Mouse (Mus musculus): ENCODE data around the gene Paqr6. TPM values are rescaled to one million over a fixed set of nuclear protein-coding genes. Genes with fewer than 3 reads are reported as not detected.

The Paqr6 gene
- polyA plus RNA-seq, 2 experiments: 4.1 to 8.7 TPM

- peaks cover 19 to 33% of the 10 kb centered on the region in 2 experiments for H3K4me1 ChIP-seq (replicated peaks; ENCODE audit: control insufficient read depth in 2 of 2, insufficient read depth in 2 of 2, low read length in 1 of 2)
- H3K27ac ChIP-seq: no peak overlapping the region
- no peaks in the 10 kb centered on the region for H3K27me3 ChIP-seq (ENCODE audit: control insufficient read depth, insufficient read depth, low read length)
Observed at GRCm38 (mm10) chr3:88407529-88407928, 43.1 kb downstream of the Paqr6 start.

DNA sequence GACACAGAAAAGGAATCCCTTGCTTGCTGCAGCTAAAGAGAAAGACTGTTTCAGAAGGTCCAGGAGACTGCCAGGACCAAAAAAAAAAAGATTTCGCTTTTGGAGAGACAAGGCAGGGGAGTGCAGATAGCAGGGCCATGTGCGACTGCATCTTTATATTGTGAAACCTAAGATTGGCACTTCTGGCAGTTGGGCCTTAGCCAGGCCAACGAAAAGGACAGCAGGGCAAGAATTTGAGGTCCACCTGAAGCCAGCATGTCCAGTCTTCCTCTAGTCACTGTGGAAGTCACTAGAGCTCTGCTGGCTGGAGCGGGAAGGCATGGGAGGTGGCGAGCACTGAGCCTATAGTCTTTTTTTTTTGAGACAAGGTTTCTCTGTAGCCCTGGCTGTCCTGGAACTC, 44.6 kb downstream of the Paqr6 start:
- WGBS (ENCODE audit: insufficient replicate concordance): 39% methylated on average over 5 of the region's 5 CpGs

More at GRCm38 (mm10) chr3:88407529-88407928, 43.1 kb downstream of the Paqr6 start:
- H3K9ac ChIP-seq (replicated peaks): no peak overlapping the region
- ATAC-seq (ENCODE audit: insufficient read depth): no peak
- peaks cover 5% of the 10 kb centered on the region; the same call in 1 of the 2 replicates for H3K36me3 ChIP-seq (replicated peaks; ENCODE audit: control insufficient read depth, insufficient read depth, low read depth)
- TF ChIP-seq CTCF (IDR thresholded peaks at IDR 0.05; ENCODE audit: low read depth) (no peak), EP300 (IDR thresholded peaks at IDR 0.05; ENCODE audit: low read depth) (no peak)
- 69% methylated on average over 7 of the region's 7 CpGs for WGBS (ENCODE audit: insufficient replicate concordance)
- no peak overlapping the region; the same call in 1 of the 2 replicates for H3K4me2 ChIP-seq (ENCODE audit: low read depth)
- no peaks in the 10 kb centered on the region for H3K9me3 ChIP-seq (ENCODE audit: control insufficient read depth, low read length)
- DNase-seq (ENCODE audit: low read depth in 3 of 3, low spot score in 3 of 3): no peak
- no peak overlapping the region for H3K4me3 ChIP-seq (ENCODE audit: insufficient read depth in 1 of 2, low read depth in 2 of 2, low read length in 2 of 2)

DNA sequence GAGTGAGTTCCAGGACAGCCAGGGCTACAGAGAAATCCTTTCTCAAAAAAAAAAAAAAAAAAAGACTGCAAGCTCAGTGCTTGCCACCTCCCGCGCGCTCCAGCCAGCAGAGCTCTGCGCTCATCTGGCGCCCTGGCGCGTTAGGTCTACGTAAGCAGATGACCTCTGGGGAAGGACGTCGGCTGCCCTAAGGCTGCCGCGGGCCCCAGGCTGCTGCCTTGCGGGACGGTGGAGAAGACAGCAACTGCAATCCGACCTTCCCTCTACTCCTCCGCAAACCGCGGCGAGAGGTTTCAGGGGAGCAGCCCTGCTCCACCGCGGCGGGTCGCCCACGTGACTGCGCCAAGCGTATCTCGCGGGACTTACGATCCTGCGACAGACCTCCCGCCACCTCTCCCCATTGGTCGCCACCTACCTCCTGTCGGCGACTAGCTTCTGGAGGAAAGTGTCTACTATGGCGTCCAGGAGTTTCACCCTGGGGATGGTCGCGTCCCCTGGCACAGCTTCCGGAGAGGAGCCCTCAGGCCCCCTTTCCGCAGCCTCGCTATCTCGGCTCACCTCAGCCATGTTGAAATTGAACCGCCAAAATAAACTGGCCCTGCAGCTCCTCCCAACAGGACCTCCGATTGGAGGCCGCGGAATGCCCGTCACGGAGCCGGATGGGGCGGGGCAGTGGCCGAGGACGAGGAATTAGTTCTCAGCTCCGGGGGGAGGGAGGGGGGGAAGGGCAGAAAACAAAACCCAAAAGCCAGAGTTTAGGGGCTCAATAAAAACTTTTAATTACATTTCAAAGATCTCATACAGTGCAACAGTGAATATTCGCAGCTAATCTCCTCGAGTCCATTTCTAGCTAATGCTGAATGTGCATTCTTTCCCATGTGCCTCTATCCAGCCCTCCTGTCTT, 45.6 kb downstream of the Paqr6 start, which contains the start of gene Pmf1:
Gene Pmf1 (minus strand): TSS at position 591 of the 904 bp plus-strand sequence.
- peaks cover 7% of the 10 kb centered on the region for H3K36me3 ChIP-seq (replicated peaks; ENCODE audit: control insufficient read depth, insufficient read depth, low read depth)
- DNase-seq (ENCODE audit: low read depth in 3 of 3, low spot score in 3 of 3): peak; percentile 81 to 85 (median 84)
- H3K4me3 ChIP-seq (ENCODE audit: insufficient read depth in 1 of 2, low read depth in 2 of 2, low read length in 2 of 2): peak within 1 kb of the TSS; percentile 72 to 78
- peak; percentile 92 for ATAC-seq (ENCODE audit: insufficient read depth)
- TF ChIP-seq EP300 (IDR thresholded peaks at IDR 0.05; ENCODE audit: low read depth) (peak; percentile 59), CTCF (IDR thresholded peaks at IDR 0.05; ENCODE audit: low read depth) (peak; percentile 30; the same call in 1 of the 2 replicates)
- H3K9me3 ChIP-seq (ENCODE audit: control insufficient read depth, low read length): no peaks in the 10 kb centered on the region
- under 1% methylated on average over 54 of the region's 54 CpGs for WGBS (ENCODE audit: insufficient replicate concordance)
- H3K27ac ChIP-seq: peak within 1 kb of the TSS; percentile 87
- peaks cover 19 to 37% of the 10 kb centered on the region in 2 experiments for H3K4me1 ChIP-seq (replicated peaks; ENCODE audit: control insufficient read depth in 2 of 2, insufficient read depth in 2 of 2, low read length in 1 of 2)
- no peaks in the 10 kb centered on the region for H3K27me3 ChIP-seq (ENCODE audit: control insufficient read depth, insufficient read depth, low read length)
- H3K4me2 ChIP-seq (ENCODE audit: low read depth): peak within 1 kb of the TSS; percentile 93
- H3K9ac ChIP-seq (replicated peaks): peak within 1 kb of the TSS; percentile 78

More for the DNA sequence above, 44.6 kb downstream of the Paqr6 start:
- H3K4me1 ChIP-seq (replicated peaks; ENCODE audit: control insufficient read depth in 2 of 2, insufficient read depth in 2 of 2, low read length in 1 of 2): peaks cover 19 to 37% of the 10 kb centered on the region in 2 experiments
- no peak for TF ChIP-seq EP300 (IDR thresholded peaks at IDR 0.05; ENCODE audit: low read depth)
- TF ChIP-seq CTCF (IDR thresholded peaks at IDR 0.05; ENCODE audit: low read depth): no peak
- ATAC-seq (ENCODE audit: insufficient read depth) (no peak), DNase-seq (ENCODE audit: low read depth in 3 of 3, low spot score in 3 of 3) (no peak)
- no peak overlapping the region; the same call in 1 of the 2 replicates for H3K27ac ChIP-seq
- H3K36me3 ChIP-seq (replicated peaks; ENCODE audit: control insufficient read depth, insufficient read depth, low read depth): peaks cover 2% of the 10 kb centered on the region
- peak overlapping the region; percentile 72 to 78 for H3K4me3 ChIP-seq (ENCODE audit: insufficient read depth in 1 of 2, low read depth in 2 of 2, low read length in 2 of 2)
- no peaks in the 10 kb centered on the region for H3K9me3 ChIP-seq (ENCODE audit: control insufficient read depth, low read length)
- no peaks in the 10 kb centered on the region for H3K27me3 ChIP-seq (ENCODE audit: control insufficient read depth, insufficient read depth, low read length)
- H3K4me2 ChIP-seq (ENCODE audit: low read depth): peak overlapping the region; percentile 93
- H3K9ac ChIP-seq (replicated peaks): peak overlapping the region; percentile 78

GRCm38 (mm10) chr3:88410645-88411031, 46.3 kb downstream of the Paqr6 start:
- Histone ChIP-seq H3K9me3 (ENCODE audit: control insufficient read depth, low read length) (no peaks in the 10 kb centered on the region), H3K27me3 (ENCODE audit: control insufficient read depth, insufficient read depth, low read length) (no peaks in the 10 kb centered on the region), H3K4me1 (replicated peaks; ENCODE audit: control insufficient read depth in 2 of 2, insufficient read depth in 2 of 2, low read length in 1 of 2) (peaks cover 22 to 42% of the 10 kb centered on the region in 2 experiments), H3K9ac (replicated peaks) (peak overlapping the region; percentile 78), H3K4me3 (ENCODE audit: insufficient read depth in 1 of 2, low read depth in 2 of 2, low read length in 2 of 2) (peak overlapping the region; percentile 31 to 72), H3K36me3 (replicated peaks; ENCODE audit: control insufficient read depth, insufficient read depth, low read depth) (peaks cover 13% of the 10 kb centered on the region), H3K4me2 (ENCODE audit: low read depth) (peak overlapping the region; percentile 93), H3K27ac (peak overlapping the region; percentile 87)
- ATAC-seq (ENCODE audit: insufficient read depth) (no peak), DNase-seq (ENCODE audit: low read depth in 3 of 3, low spot score in 3 of 3) (peak in 2 of 3 experiments; percentile 12 to 32)
- 26% methylated on average over 7 of the region's 7 CpGs for WGBS (ENCODE audit: insufficient replicate concordance)
- TF ChIP-seq EP300 (IDR thresholded peaks at IDR 0.05; ENCODE audit: low read depth): no peak
- no peak for TF ChIP-seq CTCF (IDR thresholded peaks at IDR 0.05; ENCODE audit: low read depth)

GRCm38 (mm10) chr3:88411681-88412080, 47.3 kb downstream of the Paqr6 start:
- peak; percentile 40 for ATAC-seq (ENCODE audit: insufficient read depth)
- no peak overlapping the region for H3K4me3 ChIP-seq (ENCODE audit: insufficient read depth in 1 of 2, low read depth in 2 of 2, low read length in 2 of 2)
- 43% methylated on average over 4 of the region's 4 CpGs for WGBS (ENCODE audit: insufficient replicate concordance)

More at GRCm38 (mm10) chr3:88411681-88412080, 47.3 kb downstream of the Paqr6 start:
- Histone ChIP-seq H3K27ac (peak overlapping the region; percentile 87), H3K4me1 (replicated peaks; ENCODE audit: control insufficient read depth in 2 of 2, insufficient read depth in 2 of 2, low read length in 1 of 2) (peaks cover 27 to 48% of the 10 kb centered on the region in 2 experiments), H3K36me3 (replicated peaks; ENCODE audit: control insufficient read depth, insufficient read depth, low read depth) (peaks cover 16% of the 10 kb centered on the region), H3K4me2 (ENCODE audit: low read depth) (peak overlapping the region; percentile 93), H3K9ac (replicated peaks) (peak overlapping the region; percentile 40), H3K27me3 (ENCODE audit: control insufficient read depth, insufficient read depth, low read length) (no peaks in the 10 kb centered on the region), H3K9me3 (ENCODE audit: control insufficient read depth, low read length) (no peaks in the 10 kb centered on the region)
- peak; percentile 58 to 65 (median 63) for DNase-seq (ENCODE audit: low read depth in 3 of 3, low spot score in 3 of 3)
- TF ChIP-seq EP300 (IDR thresholded peaks at IDR 0.05; ENCODE audit: low read depth) (peak; percentile 48; the same call in 1 of the 2 replicates), CTCF (IDR thresholded peaks at IDR 0.05; ENCODE audit: low read depth) (no peak)
